7 mouse cellular contexts compared by ENCODE assay signal in the genomic region with DNA sequence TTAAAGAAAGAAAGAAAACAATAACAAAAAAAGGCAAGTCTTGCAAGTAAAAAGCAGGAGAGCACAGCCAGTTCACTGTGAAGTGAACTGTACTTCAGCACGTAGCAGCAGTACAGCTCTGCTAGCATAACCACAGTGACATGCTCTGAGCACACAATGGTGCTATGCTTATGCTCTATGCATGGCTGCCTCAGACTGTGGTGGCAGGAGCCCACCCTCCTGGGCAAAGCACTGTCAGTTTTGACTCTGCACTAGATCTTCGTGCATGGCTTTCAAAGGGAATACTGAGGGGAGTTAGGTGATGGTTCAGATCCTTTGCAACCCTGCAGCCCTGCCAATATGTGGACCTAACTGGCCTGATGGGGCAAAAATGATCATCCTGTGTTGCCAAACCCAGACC. TPM values are rescaled to one million over a fixed set of nuclear protein-coding genes. Genes with fewer than 3 reads are reported as not detected.
DNase-seq lines count a peak whose midpoint lies in the region; ATAC-seq and TF ChIP-seq lines count a peak whose summit lies in the region.
"Not testable (repeated sequence)": the region's sequence is repeated elsewhere in the genome, so short reads cannot be mapped to it uniquely, and the experiment has no call there.

No protein-coding gene starts in this region.

- not testable (repeated sequence) for TF ChIP-seq CTCF in midbrain, postnatal 0 days (IDR thresholded peaks at IDR 0.05); stomach, postnatal 0 days (IDR thresholded peaks at IDR 0.05; ENCODE audit: low read depth)

- H3K9me3 ChIP-seq in embryonic facial prominence, embryonic 14.5 days (ENCODE audit: control insufficient read depth, low read length); heart, embryonic 10.5 days; hindbrain, embryonic 13.5 days; limb, embryonic 15.5 days; midbrain, postnatal 0 days (ENCODE audit: low read length); neural tube, embryonic 14.5 days (ENCODE audit: control insufficient read depth, low read length); stomach, postnatal 0 days (ENCODE audit: control insufficient read depth, low read length): not testable (repeated sequence)

- not testable (repeated sequence) for H3K4me1 ChIP-seq in embryonic facial prominence, embryonic 14.5 days (ENCODE audit: control insufficient read depth, insufficient read depth, low read length); heart, embryonic 10.5 days; hindbrain, embryonic 13.5 days (replicated peaks); limb, embryonic 15.5 days; midbrain, postnatal 0 days (ENCODE audit: insufficient read depth, low read length); neural tube, embryonic 14.5 days (ENCODE audit: control insufficient read depth, insufficient read depth, low read length); stomach, postnatal 0 days (replicated peaks; ENCODE audit: control insufficient read depth, insufficient read depth)

- not testable (repeated sequence) for H3K4me2 ChIP-seq in embryonic facial prominence, embryonic 14.5 days (ENCODE audit: low read depth, low read length); hindbrain, embryonic 13.5 days; limb, embryonic 15.5 days; midbrain, postnatal 0 days (ENCODE audit: low read depth, low read length, poor library complexity, severe bottlenecking); neural tube, embryonic 14.5 days (ENCODE audit: low read depth, low read length); stomach, postnatal 0 days (replicated peaks; ENCODE audit: low read depth)

- H3K36me3 ChIP-seq in embryonic facial prominence, embryonic 14.5 days (ENCODE audit: control insufficient read depth, insufficient read depth, low read length); heart, embryonic 10.5 days; hindbrain, embryonic 13.5 days; limb, embryonic 15.5 days; midbrain, postnatal 0 days (ENCODE audit: insufficient read depth, low read length); neural tube, embryonic 14.5 days (ENCODE audit: control insufficient read depth, insufficient read depth, low read length); stomach, postnatal 0 days (ENCODE audit: control insufficient read depth, insufficient read depth, low read length): not testable (repeated sequence)

- not testable (repeated sequence) for H3K4me3 ChIP-seq in embryonic facial prominence, embryonic 14.5 days (ENCODE audit: low read depth, low read length); heart, embryonic 10.5 days; hindbrain, embryonic 13.5 days; limb, embryonic 15.5 days; midbrain, postnatal 0 days (ENCODE audit: low read depth, low read length); neural tube, embryonic 14.5 days (ENCODE audit: low read depth, low read length); stomach, postnatal 0 days (ENCODE audit: low read depth, low read length)

- H3K9ac ChIP-seq in embryonic facial prominence, embryonic 14.5 days (ENCODE audit: low read depth, low read length); hindbrain, embryonic 13.5 days; limb, embryonic 15.5 days; midbrain, postnatal 0 days (replicated peaks; ENCODE audit: low read length, poor library complexity, severe bottlenecking); neural tube, embryonic 14.5 days (replicated peaks; ENCODE audit: low read depth, low read length); stomach, postnatal 0 days (ENCODE audit: low read length): not testable (repeated sequence)

- not testable (repeated sequence) for H3K27me3 ChIP-seq in embryonic facial prominence, embryonic 14.5 days (replicated peaks; ENCODE audit: control insufficient read depth, insufficient read depth, low read length); heart, embryonic 10.5 days (ENCODE audit: insufficient read depth, poor library complexity, severe bottlenecking); hindbrain, embryonic 13.5 days; limb, embryonic 15.5 days; midbrain, postnatal 0 days (ENCODE audit: insufficient read depth, low read length); neural tube, embryonic 14.5 days (ENCODE audit: control insufficient read depth, insufficient read depth, low read length); stomach, postnatal 0 days (ENCODE audit: control insufficient read depth, insufficient read depth, low read length)

- ATAC-seq in embryonic facial prominence, embryonic 14.5 days (ENCODE audit: low read depth), result 0 out of 2 replicates have a peak, but pooled peaks have one; percentile 41
- ATAC-seq in hindbrain, embryonic 13.5 days (ENCODE audit: low FRiP score), result peak; percentile 61
- ATAC-seq in limb, embryonic 15.5 days (ENCODE audit: insufficient number of reproducible peaks, low FRiP score, low TSS enrichment, low read depth), result 0 out of 2 replicates have a peak, but pooled peaks have one; percentile 61
- peak; percentile 41; the same call in 1 of the 2 replicates for ATAC-seq in midbrain, postnatal 0 days (ENCODE audit: low FRiP score)
- peak; percentile 51; the same call in 1 of the 2 replicates for ATAC-seq in neural tube, embryonic 14.5 days (ENCODE audit: low read depth)
- ATAC-seq in stomach, postnatal 0 days (ENCODE audit: low FRiP score, low TSS enrichment), result 0 out of 2 replicates have a peak, but pooled peaks have one; percentile 59

- WGBS in embryonic facial prominence, embryonic 14.5 days, result 74% methylated on average over 2 of the region's 2 CpGs
- 74% methylated on average over 2 of the region's 2 CpGs for WGBS in heart, embryonic 10.5 days
- WGBS in hindbrain, embryonic 13.5 days, result 80% methylated on average over 2 of the region's 2 CpGs
- 80% methylated on average over 2 of the region's 2 CpGs for WGBS in limb, embryonic 15.5 days
- WGBS in midbrain, postnatal 0 days, result 72% methylated on average over 2 of the region's 2 CpGs
- 87% methylated on average over 2 of the region's 2 CpGs for WGBS in neural tube, embryonic 14.5 days
- 80% methylated on average over 2 of the region's 2 CpGs for WGBS in stomach, postnatal 0 days

- TF ChIP-seq EP300 in stomach, postnatal 0 days (optimal IDR thresholded peaks at IDR 0.05), result not testable (repeated sequence)

- H3K27ac ChIP-seq in embryonic facial prominence, embryonic 14.5 days (replicated peaks; ENCODE audit: low read depth, low read length); heart, embryonic 10.5 days; hindbrain, embryonic 13.5 days; limb, embryonic 15.5 days; midbrain, postnatal 0 days (ENCODE audit: low read depth, low read length); neural tube, embryonic 14.5 days (ENCODE audit: low read depth, low read length); stomach, postnatal 0 days (replicated peaks): not testable (repeated sequence)

- not testable (repeated sequence) for DNase-seq in embryonic facial prominence, embryonic 14.5 days (ENCODE audit: low spot score); midbrain, postnatal 0 days (ENCODE audit: low spot score); stomach, postnatal 0 days (ENCODE audit: low spot score)
- DNase-seq in heart, embryonic 10.5 days (ENCODE audit: low spot score), result peak; percentile 74

RNA-seq across cellular contexts. Expression of a gene that starts 24.5 kb away (rescaled TPM):
- 7.1 and 7.9 TPM in 2 replicates for polyA plus RNA-seq in embryonic facial prominence, embryonic 14.5 days (2014; fragmentation: Nextera tagmentation; extraction: Ambion mirVana)
- polyA plus RNA-seq in heart, embryonic 10.5 days (2016; fragmentation: Nextera tagmentation; extraction: Ambion mirVana), result 5.1 and 5.2 TPM in 2 replicates
- polyA plus RNA-seq in hindbrain, embryonic 13.5 days (2015; fragmentation: Nextera tagmentation; extraction: Ambion mirVana), result 8.2 and 8.7 TPM in 2 replicates
- polyA plus RNA-seq in limb, embryonic 15.5 days (2015; fragmentation: Nextera tagmentation; extraction: Ambion mirVana), result 6.0 and 6.9 TPM in 2 replicates
- 9.0 and 12.0 TPM in 2 replicates for total RNA-seq in midbrain, postnatal 0 days (2014; rRNA removed)
- polyA plus RNA-seq in midbrain, postnatal 0 days (2015; fragmentation: Nextera tagmentation; extraction: Ambion mirVana), result 5.6 and 6.0 TPM in 2 replicates
- 10.4 and 11.1 TPM in 2 replicates for polyA plus RNA-seq in neural tube, embryonic 14.5 days (2014; fragmentation: Nextera tagmentation; extraction: Ambion mirVana)
- 2.7 and 2.8 TPM in 2 replicates for polyA plus RNA-seq in stomach, postnatal 0 days (2015; fragmentation: Nextera tagmentation; extraction: Ambion mirVana)

RNA-seq across cellular contexts. Expression of a gene that starts 51.0 kb away (rescaled TPM):
- 3.9 and 5.1 TPM in 2 replicates for polyA plus RNA-seq in embryonic facial prominence, embryonic 14.5 days (2014; fragmentation: Nextera tagmentation; extraction: Ambion mirVana)
- 2.5 and 3.6 TPM in 2 replicates for polyA plus RNA-seq in heart, embryonic 10.5 days (2016; fragmentation: Nextera tagmentation; extraction: Ambion mirVana)
- 16.5 and 17.8 TPM in 2 replicates for polyA plus RNA-seq in hindbrain, embryonic 13.5 days (2015; fragmentation: Nextera tagmentation; extraction: Ambion mirVana)
- 6.9 and 7.0 TPM in 2 replicates for polyA plus RNA-seq in limb, embryonic 15.5 days (2015; fragmentation: Nextera tagmentation; extraction: Ambion mirVana)
- 14.6 and 19.6 TPM in 2 replicates for total RNA-seq in midbrain, postnatal 0 days (2014; rRNA removed)
- 6.3 and 6.8 TPM in 2 replicates for polyA plus RNA-seq in midbrain, postnatal 0 days (2015; fragmentation: Nextera tagmentation; extraction: Ambion mirVana)
- polyA plus RNA-seq in neural tube, embryonic 14.5 days (2014; fragmentation: Nextera tagmentation; extraction: Ambion mirVana), result 15.4 and 19.7 TPM in 2 replicates
- polyA plus RNA-seq in stomach, postnatal 0 days (2015; fragmentation: Nextera tagmentation; extraction: Ambion mirVana), result 1.3 and 1.5 TPM in 2 replicates

RNA-seq across cellular contexts. Expression of a gene that starts 51.1 kb away (rescaled TPM):
- 18.7 and 20.6 TPM in 2 replicates for polyA plus RNA-seq in embryonic facial prominence, embryonic 14.5 days (2014; fragmentation: Nextera tagmentation; extraction: Ambion mirVana)
- 29.4 and 31.3 TPM in 2 replicates for polyA plus RNA-seq in heart, embryonic 10.5 days (2016; fragmentation: Nextera tagmentation; extraction: Ambion mirVana)
- 34.9 and 38.9 TPM in 2 replicates for polyA plus RNA-seq in hindbrain, embryonic 13.5 days (2015; fragmentation: Nextera tagmentation; extraction: Ambion mirVana)
- 19.8 and 21.1 TPM in 2 replicates for polyA plus RNA-seq in limb, embryonic 15.5 days (2015; fragmentation: Nextera tagmentation; extraction: Ambion mirVana)
- total RNA-seq in midbrain, postnatal 0 days (2014; rRNA removed), result 17.6 and 29.1 TPM in 2 replicates
- 19.9 and 21.5 TPM in 2 replicates for polyA plus RNA-seq in midbrain, postnatal 0 days (2015; fragmentation: Nextera tagmentation; extraction: Ambion mirVana)
- polyA plus RNA-seq in neural tube, embryonic 14.5 days (2014; fragmentation: Nextera tagmentation; extraction: Ambion mirVana), result 40.8 and 44.9 TPM in 2 replicates
- 11.7 and 12.5 TPM in 2 replicates for polyA plus RNA-seq in stomach, postnatal 0 days (2015; fragmentation: Nextera tagmentation; extraction: Ambion mirVana)
